Mouse (Mus musculus) hematopoietic stem cell, adult 5-6 weeks (primary cell): ENCODE results near the gene Adgrf5. TPM values are rescaled to one million over a fixed set of nuclear protein-coding genes. Genes with fewer than 3 reads are reported as not detected.
"Not testable (repeated sequence)": the region's sequence is repeated elsewhere in the genome, so short reads cannot be mapped to it uniquely, and the experiment has no call there.

Source experiments
- ATAC-seq, 2 experiments: fragments of 125-278 bp in 1 of 2; replicated peaks in 1 of 2; 2 replicates each; pipeline ENCODE4 v1.8.0; 2016 to 2017; ENCODE audit warnings: inconsistent platforms in 2 of 2, mild to moderate bottlenecking in 2 of 2, moderate number of reproducible peaks in 2 of 2, low read depth in 1 of 2, moderate TSS enrichment in 1 of 2; ENCODE audit not compliant: low FRiP score in 2 of 2, poor library complexity in 2 of 2, severe bottlenecking in 2 of 2, insufficient read depth in 1 of 2, low TSS enrichment in 1 of 2
- total RNA-seq: library from RNA; stranded (forward); fragments of 172-1452, 232-1000 nt; gene quantifications from 2 replicates; pipeline ENCODE4 v1.2.3, GENCODE M21; 2017

Adgrf5 gene
- total RNA-seq, 1 experiment from 2014 or later = not detected

GRCm38 (mm10) chr17:43413182-43413581 lies 52.9 kb downstream of the Adgrf5 start:
- ATAC-seq = peak; percentile 48 to 54

DNA sequence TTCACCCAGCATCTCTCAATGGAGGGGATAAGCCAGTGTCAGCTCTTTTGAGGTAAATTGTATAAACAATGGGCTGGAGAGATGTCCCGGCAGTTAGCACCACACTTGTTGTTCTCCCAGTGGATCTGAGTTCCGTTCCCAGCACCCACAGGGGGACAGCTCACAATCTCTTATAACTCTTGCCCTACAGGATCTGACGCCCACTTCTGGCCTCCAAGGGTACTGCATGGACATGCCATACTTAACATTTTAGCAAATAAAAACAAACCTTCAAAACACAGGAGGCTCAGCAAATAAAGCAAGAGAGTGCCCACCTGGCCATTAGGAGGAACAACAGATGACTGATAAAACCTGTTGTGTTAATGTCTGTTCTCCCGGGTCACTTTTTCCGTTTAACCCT lies 59.0 kb downstream of the Adgrf5 start:
- no peak for ATAC-seq

DNA sequence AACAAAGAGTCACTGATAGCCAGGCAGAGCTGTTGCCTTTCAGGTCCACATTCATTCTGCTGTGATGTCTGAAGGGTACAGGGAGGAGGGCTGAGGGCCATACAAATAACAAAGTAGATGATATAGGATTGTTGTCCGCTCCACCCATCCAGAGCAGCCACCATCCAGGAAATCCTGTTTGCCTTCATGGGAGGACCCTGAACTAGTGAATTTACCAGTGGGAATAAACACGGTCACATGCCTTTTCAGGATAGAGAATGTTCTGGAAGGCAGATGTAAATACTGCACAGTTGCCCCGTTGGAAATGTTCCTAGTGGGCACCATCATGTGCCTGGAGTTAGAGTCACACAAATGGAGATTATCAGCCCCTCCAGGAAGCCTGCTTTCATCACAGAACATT lies 60.1 kb downstream of the Adgrf5 start:
- ATAC-seq = no peak

- ATAC-seq = no peak
Measured at GRCm38 (mm10) chr17:43423953-43424352, 63.7 kb downstream of the Adgrf5 start.

GRCm38 (mm10) chr17:43431692-43432091 lies 71.4 kb downstream of the Adgrf5 start:
- no peak for ATAC-seq

DNA sequence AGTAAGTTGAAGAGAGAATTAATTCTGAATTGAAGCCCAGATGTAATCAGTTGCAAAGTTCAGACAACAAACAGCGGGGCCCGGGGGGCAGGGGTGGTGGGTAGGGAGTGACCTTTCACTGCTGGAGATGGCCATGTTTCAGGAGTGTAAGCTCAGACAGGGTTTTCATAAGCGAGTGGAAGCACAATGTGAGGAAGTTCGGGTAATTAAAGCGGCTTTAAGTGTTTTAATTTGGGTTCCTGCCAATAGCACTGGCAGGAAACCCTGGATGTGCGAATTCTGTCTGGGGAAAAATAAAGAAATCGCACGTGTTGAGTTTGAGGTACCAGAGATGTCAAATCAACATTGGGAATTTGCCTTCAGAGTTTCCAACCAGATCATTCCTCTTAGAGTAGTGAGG lies 74.2 kb downstream of the Adgrf5 start:
- no peak for ATAC-seq

GRCm38 (mm10) chr17:43451216-43451615 lies 91.0 kb downstream of the Adgrf5 start:
- no peak for ATAC-seq

GRCm38 (mm10) chr17:43458598-43458997 lies 98.3 kb downstream of the Adgrf5 start:
- peak; percentile 70 to 85 for ATAC-seq

- ATAC-seq = no peak
Measured at GRCm38 (mm10) chr17:43459737-43460230, 99.5 kb downstream of the Adgrf5 start.

GRCm38 (mm10) chr17:43460245-43461181 lies 100.3 kb downstream of the Adgrf5 start:
- peak; percentile 74 to 81 for ATAC-seq

- peak in 1 of 2 experiments; percentile 25; a peak in 1 of 4 replicates for ATAC-seq
Measured at GRCm38 (mm10) chr17:43470039-43470438, 109.8 kb downstream of the Adgrf5 start.

DNA sequence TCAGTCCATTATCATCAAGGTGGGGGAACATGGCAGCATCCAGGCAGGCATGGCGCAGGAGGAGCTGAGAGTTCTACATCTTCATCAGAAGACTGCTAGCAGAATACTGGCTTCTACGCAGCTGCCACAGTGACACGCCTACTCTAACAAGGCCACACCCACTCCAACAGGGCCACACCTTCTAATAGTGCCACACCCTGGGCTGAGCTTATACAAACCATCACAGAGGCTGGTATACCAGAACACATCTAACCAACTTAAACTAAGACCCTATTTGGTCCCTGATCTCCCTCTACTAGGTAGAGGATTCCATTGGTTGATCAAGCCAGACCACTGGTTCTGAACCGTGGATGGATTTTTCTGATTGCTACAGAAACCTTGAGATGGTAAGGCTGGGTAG lies 112.3 kb downstream of the Adgrf5 start:
- ATAC-seq = no peak

GRCm38 (mm10) chr17:43474775-43475174 lies 114.5 kb downstream of the Adgrf5 start:
- no peak for ATAC-seq

GRCm38 (mm10) chr17:43477621-43478020 lies 117.4 kb downstream of the Adgrf5 start:
- no peak for ATAC-seq

DNA sequence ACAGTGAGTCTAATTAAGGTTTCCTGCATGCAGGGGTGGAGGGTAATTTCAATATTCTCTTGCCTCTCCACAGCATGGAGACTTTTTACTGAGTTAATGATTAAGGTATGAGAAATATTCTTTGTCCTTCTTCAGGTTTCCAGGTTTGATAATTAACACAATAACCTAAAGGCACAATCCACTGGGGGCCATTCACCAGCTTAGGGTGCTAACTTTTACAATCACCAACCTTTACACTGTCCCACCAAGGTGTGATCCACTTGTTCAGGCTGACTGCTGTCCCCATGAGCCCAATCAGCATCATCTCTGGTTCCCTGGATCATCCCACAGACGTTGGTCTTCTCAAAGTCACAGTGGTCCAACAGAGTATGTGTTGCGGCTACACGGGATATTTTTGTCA lies 125.7 kb downstream of the Adgrf5 start:
- ATAC-seq = no peak

DNA sequence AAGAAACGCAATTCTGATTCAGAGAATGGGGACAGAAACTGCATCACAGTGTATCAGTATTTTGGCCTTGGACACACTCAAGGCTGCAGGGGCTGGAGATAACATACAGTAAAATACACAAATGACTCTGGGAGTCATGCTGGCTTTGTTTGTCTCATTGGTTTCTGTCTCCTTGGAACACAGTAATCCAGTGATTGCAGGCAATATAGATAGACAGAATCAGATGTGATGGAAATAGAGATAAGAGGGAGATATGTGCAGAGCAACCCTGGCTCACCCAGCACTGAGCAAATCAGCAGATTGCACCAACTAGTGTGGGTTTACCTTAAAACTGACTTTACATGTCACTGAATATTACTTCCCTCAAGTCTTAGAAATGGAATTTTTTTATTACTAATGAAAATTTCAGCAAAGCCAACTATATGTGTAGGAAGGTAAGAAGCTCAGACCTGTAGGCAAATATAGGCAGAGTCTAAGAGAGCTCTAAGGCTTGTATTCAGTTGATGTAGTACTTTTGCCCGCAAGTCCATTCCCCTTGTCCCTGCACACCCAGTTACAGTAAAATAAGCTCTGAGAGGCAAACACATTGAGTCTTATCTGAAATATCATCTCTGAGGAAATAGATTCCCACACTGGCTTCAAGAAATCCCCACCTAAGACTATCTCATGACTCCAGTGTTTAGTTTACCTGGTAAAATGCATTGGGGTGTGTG lies 128.3 kb downstream of the Adgrf5 start:
- ATAC-seq = no peak

- ATAC-seq = not testable (repeated sequence)
Measured at GRCm38 (mm10) chr17:43490371-43490770, 130.1 kb downstream of the Adgrf5 start.

DNA sequence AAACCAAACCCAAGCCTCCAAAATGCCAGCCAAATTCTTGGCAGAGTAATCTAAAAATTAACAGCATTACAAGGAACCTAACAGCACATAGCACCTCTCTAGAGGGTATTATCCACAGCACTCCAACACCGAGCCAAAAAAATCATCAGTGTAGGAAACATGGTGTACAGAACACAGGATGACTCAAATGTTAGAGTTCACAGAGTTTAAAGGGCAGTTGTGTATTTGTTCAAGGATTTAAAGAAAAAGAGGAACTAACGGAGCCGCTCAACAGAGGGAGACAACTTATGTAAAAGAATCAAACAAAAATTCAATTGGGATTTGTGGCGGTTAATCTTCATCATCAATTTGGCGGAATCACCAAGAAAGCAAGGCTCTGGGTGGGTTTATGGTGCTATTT lies 135.3 kb downstream of the Adgrf5 start:
- ATAC-seq = peak in 1 of 2 experiments; percentile 65; a peak in 1 of 4 replicates
